Mouse (Mus musculus) lung, postnatal 0 days (tissue): ENCODE results near the gene Gm14412. TPM values are rescaled to one million over a fixed set of nuclear protein-coding genes. Genes with fewer than 3 reads are reported as not detected.
"Not testable (repeated sequence)": the region's sequence is repeated elsewhere in the genome, so short reads cannot be mapped to it uniquely, and the experiment has no call there.

Experiments
- ATAC-seq: fragments of 200-750 bp; cut with Nextera tagmentation; 2 replicates; pipeline ENCODE4 v1.8.0; 2017; ENCODE audit warnings: moderate library complexity
- DNase-seq: peaks from one replicate; pipeline ENCODE4 v3.0.0-alpha.2; 2016; ENCODE audit warnings: low spot score
- H3K27ac ChIP-seq: fragments of 300-500 bp; sonication (generic); 2 replicates; pipeline ENCODE4 v1.5.1; 2014; ENCODE audit warnings: antibody characterized with exemption, mild to moderate bottlenecking, low read length, mixed read lengths
- H3K27me3 ChIP-seq: fragments of 300-500 bp; sonication (generic); replicated peaks from 2 replicates; pipeline ENCODE4 v1.6.1; 2014; ENCODE audit warnings: low read length, mixed read lengths; ENCODE audit not compliant: insufficient read depth
- H3K36me3 ChIP-seq: fragments of 300-500 bp; sonication (generic); 2 replicates; pipeline ENCODE4 v1.6.1; 2014; ENCODE audit warnings: low read length, mixed read lengths; ENCODE audit not compliant: insufficient read depth
- H3K4me1 ChIP-seq: fragments of 300-500 bp; sonication (generic); 2 replicates; pipeline ENCODE4 v1.6.1; 2014; ENCODE audit warnings: antibody characterized with exemption, low read depth, low read length, mixed read lengths; ENCODE audit not compliant: insufficient read depth
- H3K4me2 ChIP-seq: fragments of 300-500 bp; sonication (generic); replicated peaks from 2 replicates; pipeline ENCODE4 v1.6.1; 2014; ENCODE audit warnings: low read depth, mild to moderate bottlenecking, low read length, moderate library complexity, mixed read lengths
- H3K4me3 ChIP-seq: fragments of 300-500 bp; sonication (generic); 2 replicates; pipeline ENCODE4 v1.5.1; 2014; ENCODE audit warnings: low read depth, low read length
- H3K9ac ChIP-seq: fragments of 300-500 bp; sonication (generic); replicated peaks from 2 replicates; pipeline ENCODE4 v1.6.1; 2014; ENCODE audit warnings: low read depth, mild to moderate bottlenecking
- H3K9me3 ChIP-seq: fragments of 300-500 bp; sonication (generic); 2 replicates; pipeline ENCODE4 v1.6.1; 2016; ENCODE audit warnings: low read length, mixed read lengths
- CTCF ChIP-seq: IDR thresholded peaks from 2 replicates; pipeline ENCODE4 v1.5.1; 2016; ENCODE audit warnings: antibody characterized with exemption, mild to moderate bottlenecking
- WGBS: fragments of 180-500 bp; shearing (Covaris S2); extraction: QIAGEN DNeasy Blood & Tissue Kit; methylation state at CpG from one replicate; pipeline ENCODE4 v1.1.7; 2014; 5-methylcytosine and 5-hydroxymethylcytosine counted together
- polyA plus RNA-seq: library from polyadenylated mRNA; unstranded; fragments of >200 nt; fragmentation: Nextera tagmentation; extraction: Ambion mirVana; gene quantifications from 2 replicates; pipeline ENCODE4 v1.2.1, GENCODE M21; 2015

Gm14412 gene
- polyA plus RNA-seq, 1 experiment from 2014 or later: 0.07 TPM

GRCm38 (mm10) chr2:177283701-177284100 is 40.4 kb downstream of the Gm14412 start:
- H3K36me3 ChIP-seq, H3K4me1 ChIP-seq, ATAC-seq, H3K27ac ChIP-seq, H3K27me3 ChIP-seq, DNase-seq, H3K4me2 ChIP-seq, H3K4me3 ChIP-seq, H3K9ac ChIP-seq, H3K9me3 ChIP-seq: not testable (repeated sequence)
- 34% methylated on average over 3 of the region's 3 CpGs for WGBS
- TF ChIP-seq CTCF: peak; percentile 11; the same call in 1 of the 2 replicates

- ATAC-seq, DNase-seq: not testable (repeated sequence)
Measured at GRCm38 (mm10) chr2:177277754-177278153, 46.4 kb downstream of the Gm14412 start.

GRCm38 (mm10) chr2:177272237-177272636 is 51.9 kb downstream of the Gm14412 start:
- not testable (repeated sequence) for H3K27ac ChIP-seq, ATAC-seq, H3K4me3 ChIP-seq, H3K4me2 ChIP-seq, DNase-seq, H3K9ac ChIP-seq, H3K27me3 ChIP-seq, H3K36me3 ChIP-seq, H3K4me1 ChIP-seq, H3K9me3 ChIP-seq
- 85% methylated on average over 2 of the region's 2 CpGs for WGBS

More at GRCm38 (mm10) chr2:177277754-177278153, 46.4 kb downstream of the Gm14412 start:
- not testable (repeated sequence) for H3K9ac ChIP-seq, H3K4me1 ChIP-seq, H3K9me3 ChIP-seq, H3K4me2 ChIP-seq, H3K27me3 ChIP-seq, H3K27ac ChIP-seq, H3K4me3 ChIP-seq, H3K36me3 ChIP-seq
- WGBS: 69% methylated on average over 1 of the region's 2 CpGs

- not testable (repeated sequence) for DNase-seq, H3K27ac ChIP-seq, H3K4me3 ChIP-seq, H3K4me2 ChIP-seq, H3K4me1 ChIP-seq, H3K36me3 ChIP-seq, ATAC-seq, H3K9me3 ChIP-seq, H3K9ac ChIP-seq, H3K27me3 ChIP-seq
- no CpG with 5 or more reads among the region's 2 CpGs for WGBS
Measured at GRCm38 (mm10) chr2:177266936-177267335, 57.2 kb downstream of the Gm14412 start, which contains the start of gene Gm14409. Gene Gm14409, minus strand, starts transcription at chr2:177267036.

Other genes starting within 250 kb of the Gm14412 start
- gene Gm14401, start 250.0 kb downstream of the Gm14412 start, polyA plus RNA-seq: not detected in 2 replicates
- 24.3 and 27.6 TPM in 2 replicates for gene Gm14410, start 117.9 kb downstream of the Gm14412 start, polyA plus RNA-seq
- not detected in 2 replicates for gene Gm14409, start 57.3 kb downstream of the Gm14412 start, polyA plus RNA-seq
- 11.0 and 12.7 TPM in 2 replicates for gene Gm14418, start 74.0 kb upstream of the Gm14412 start, polyA plus RNA-seq
- 9.6 and 10.0 TPM in 2 replicates for gene Zfp970, start 140.4 kb upstream of the Gm14412 start, polyA plus RNA-seq
- 7.6 and 8.2 TPM in 2 replicates for gene Gm14403, start 173.9 kb upstream of the Gm14412 start, polyA plus RNA-seq